Mouse (Mus musculus) layer of hippocampus, adult 9-11 months (tissue): ENCODE data around the gene Phf12.

Experiments
- DNase-seq: peaks from one replicate; pipeline ENCODE4 v3.0.0; 2022

Phf12 gene

GRCm38 (mm10) chr11:77974325-77974724 lies 8.2 kb upstream of the Phf12 start:
- DNase-seq, result no peak

GRCm38 (mm10) chr11:77975873-77976272 lies 6.7 kb upstream of the Phf12 start:
- DNase-seq, result no peak

GRCm38 (mm10) chr11:77978161-77978560 lies 4.4 kb upstream of the Phf12 start:
- no peak for DNase-seq

GRCm38 (mm10) chr11:77979221-77979809 lies 3.2 kb upstream of the Phf12 start:
- no peak for DNase-seq

- peak; percentile 66 for DNase-seq
Observed at GRCm38 (mm10) chr11:77980281-77981204, 2.0 kb upstream of the Phf12 start.

- DNase-seq, result peak; percentile 100
Observed at GRCm38 (mm10) chr11:77981609-77982440, 729 bp upstream of the Phf12 start.

GRCm38 (mm10) chr11:77983191-77983936 lies 810 bp downstream of the Phf12 start:
- DNase-seq, result peak; percentile 72

- DNase-seq, result peak; percentile 59
Observed at GRCm38 (mm10) chr11:77983937-77984835, 1.6 kb downstream of the Phf12 start.

- no peak for DNase-seq
Observed at GRCm38 (mm10) chr11:77984836-77985231, 2.3 kb downstream of the Phf12 start.

- no peak for DNase-seq
Observed at GRCm38 (mm10) chr11:77985541-77986065, 3.0 kb downstream of the Phf12 start.

- DNase-seq, result no peak
Observed at GRCm38 (mm10) chr11:77989071-77989690, 6.6 kb downstream of the Phf12 start.

GRCm38 (mm10) chr11:77995556-77995955 lies 13.0 kb downstream of the Phf12 start:
- DNase-seq, result no peak

GRCm38 (mm10) chr11:78006446-78006845 lies 23.9 kb downstream of the Phf12 start:
- no peak for DNase-seq

- DNase-seq, result no peak
Observed at GRCm38 (mm10) chr11:78019676-78020075, 37.1 kb downstream of the Phf12 start.

GRCm38 (mm10) chr11:78023607-78024006 lies 41.1 kb downstream of the Phf12 start:
- DNase-seq, result no peak

GRCm38 (mm10) chr11:78029240-78029639 lies 46.7 kb downstream of the Phf12 start:
- DNase-seq, result no peak

GRCm38 (mm10) chr11:78030600-78030999 lies 48.0 kb downstream of the Phf12 start:
- DNase-seq, result no peak

GRCm38 (mm10) chr11:78031389-78031788 lies 48.8 kb downstream of the Phf12 start:
- DNase-seq, result no peak

GRCm38 (mm10) chr11:78031947-78032808 lies 49.6 kb downstream of the Phf12 start, which contains the start of gene Dhrs13:
Dhrs13 (plus strand) TSS chr11:78032280.
- DNase-seq, result peak; percentile 90

- no peak for DNase-seq
Observed at GRCm38 (mm10) chr11:78032809-78033195, 50.2 kb downstream of the Phf12 start.
